Mouse (Mus musculus) testis, adult 2 months (tissue): Measurements from ENCODE around the gene Cant1.

Experiments used
- CTCF ChIP-seq: fragments of 200-500 bp; IDR thresholded peaks from 2 replicates; pipeline ENCODE4 v1.5.1; 2012; ENCODE audit warnings: low read depth, mild to moderate bottlenecking, inconsistent platforms, low read length, moderate library complexity; ENCODE audit not compliant: control insufficient read depth, insufficient read depth, insufficient replicate concordance
- POLR2A ChIP-seq: fragments of 200-500 bp; IDR thresholded peaks from 2 replicates; pipeline ENCODE4 v1.6.1; 2012; ENCODE audit warnings: low read depth, mild to moderate bottlenecking, inconsistent platforms, low read length, moderate library complexity; ENCODE audit not compliant: control insufficient read depth

GRCm38 (mm10) chr11:118374506-118374905 lies 44.4 kb downstream of the Cant1 start:
- TF ChIP-seq CTCF (no peak), POLR2A (no peak)
